Mouse (Mus musculus): Measurements from ENCODE around the gene Psme4. TPM values are rescaled to one million over a fixed set of nuclear protein-coding genes. Genes with fewer than 3 reads are reported as not detected.

Psme4 gene
- total and polyA plus RNA-seq, 3 experiments = 39.1 to 213 (median 189) TPM

- TF ChIP-seq EP300 (IDR thresholded peaks at IDR 0.05; ENCODE audit: insufficient read depth, low read depth, low read length) (no peak), CTCF (IDR thresholded peaks at IDR 0.05) (no peak), POLR2A (IDR thresholded peaks at IDR 0.05; ENCODE audit: insufficient read depth, low read depth, low read length) (no peak)
- no peak for DNase-seq
- Histone ChIP-seq H3K4me3 (no peak overlapping the region), H3K36me3 (ENCODE audit: control insufficient read depth, insufficient read depth, low read length) (no peaks in the 10 kb centered on the region), H3K27me3 (ENCODE audit: control insufficient read depth, insufficient read depth, low read length) (no peaks in the 10 kb centered on the region), H3K79me2 (replicated peaks; ENCODE audit: control insufficient read depth, insufficient read depth, low read length) (no peaks in the 10 kb centered on the region), H3K4me1 (ENCODE audit: control insufficient read depth, insufficient read depth, low read length) (no peaks in the 10 kb centered on the region), H3K27ac (no peak overlapping the region), H3K9ac (ENCODE audit: low read depth, low read length) (no peak overlapping the region)
- intact Hi-C loops (cut with DNase I) = no loop called here
These were observed 127.8 kb downstream of the Psme4 start for GRCm38 (mm10) chr11:30899312-30899711.

DNA sequence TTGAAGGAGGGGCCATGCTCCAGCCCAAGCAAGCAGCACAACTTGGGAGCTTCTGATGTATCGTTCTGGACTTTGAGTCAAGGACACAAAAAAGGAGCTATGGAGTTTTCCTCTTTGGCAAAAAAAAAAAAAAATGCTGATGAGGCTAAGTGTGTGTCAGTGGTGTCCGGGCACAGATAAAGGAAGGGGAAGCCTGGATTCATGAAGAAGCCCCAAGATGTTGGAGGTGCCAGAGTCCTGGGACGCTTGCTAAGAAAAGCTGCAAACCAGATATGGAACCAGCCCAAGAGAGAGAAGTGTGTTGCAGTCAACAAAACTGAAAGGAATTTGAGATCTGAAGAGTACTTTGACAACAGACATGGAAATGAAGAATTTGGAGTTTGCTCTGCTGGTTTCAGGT, 140.8 kb downstream of the Psme4 start:
- intact Hi-C loops (cut with DNase I) = no loop called here
- Histone ChIP-seq H3K27ac (no peak overlapping the region), H3K9ac (ENCODE audit: low read depth, low read length) (no peak overlapping the region), H3K36me3 (ENCODE audit: control insufficient read depth, insufficient read depth, low read length) (no peaks in the 10 kb centered on the region), H3K27me3 (ENCODE audit: control insufficient read depth, insufficient read depth, low read length) (no peaks in the 10 kb centered on the region), H3K79me2 (replicated peaks; ENCODE audit: control insufficient read depth, insufficient read depth, low read length) (no peaks in the 10 kb centered on the region), H3K4me3 (no peak overlapping the region), H3K4me1 (ENCODE audit: control insufficient read depth, insufficient read depth, low read length) (no peaks in the 10 kb centered on the region)
- no peak for DNase-seq
- TF ChIP-seq EP300 (IDR thresholded peaks at IDR 0.05; ENCODE audit: insufficient read depth, low read depth, low read length) (no peak), POLR2A (IDR thresholded peaks at IDR 0.05; ENCODE audit: insufficient read depth, low read depth, low read length) (no peak), CTCF (IDR thresholded peaks at IDR 0.05) (no peak)
- WGBS = 87% methylated on average over 3 of the region's 3 CpGs

GRCm38 (mm10) chr11:30920641-30921040, 149.1 kb downstream of the Psme4 start:
- Histone ChIP-seq H3K36me3 (ENCODE audit: control insufficient read depth, insufficient read depth, low read length) (no peaks in the 10 kb centered on the region), H3K9ac (ENCODE audit: low read depth, low read length) (no peak overlapping the region), H3K4me1 (ENCODE audit: control insufficient read depth, insufficient read depth, low read length) (no peaks in the 10 kb centered on the region), H3K27me3 (ENCODE audit: control insufficient read depth, insufficient read depth, low read length) (no peaks in the 10 kb centered on the region), H3K4me3 (no peak overlapping the region), H3K79me2 (replicated peaks; ENCODE audit: control insufficient read depth, insufficient read depth, low read length) (no peaks in the 10 kb centered on the region), H3K27ac (no peak overlapping the region)
- WGBS = 87% methylated on average over 1 of the region's 1 CpGs
- no peak for DNase-seq
- TF ChIP-seq POLR2A (IDR thresholded peaks at IDR 0.05; ENCODE audit: insufficient read depth, low read depth, low read length) (no peak), CTCF (IDR thresholded peaks at IDR 0.05) (no peak), EP300 (IDR thresholded peaks at IDR 0.05; ENCODE audit: insufficient read depth, low read depth, low read length) (no peak)
- intact Hi-C loops (cut with DNase I) = no loop called here

- no peaks in the 10 kb centered on the region for H3K79me2 ChIP-seq (replicated peaks; ENCODE audit: control insufficient read depth, insufficient read depth, low read length)
- TF ChIP-seq EP300 (IDR thresholded peaks at IDR 0.05; ENCODE audit: insufficient read depth, low read depth, low read length) (no peak), CTCF (IDR thresholded peaks at IDR 0.05) (no peak), POLR2A (IDR thresholded peaks at IDR 0.05; ENCODE audit: insufficient read depth, low read depth, low read length) (no peak)
- no peak overlapping the region for H3K27ac ChIP-seq
- DNase-seq = no peak
- intact Hi-C loops (cut with DNase I) = no loop called here
- no peaks in the 10 kb centered on the region for H3K4me1 ChIP-seq (ENCODE audit: control insufficient read depth, insufficient read depth, low read length)
- no peaks in the 10 kb centered on the region for H3K27me3 ChIP-seq (ENCODE audit: control insufficient read depth, insufficient read depth, low read length)
- no peak overlapping the region for H3K9ac ChIP-seq (ENCODE audit: low read depth, low read length)
- 94% methylated on average over 3 of the region's 3 CpGs for WGBS
- no peaks in the 10 kb centered on the region for H3K36me3 ChIP-seq (ENCODE audit: control insufficient read depth, insufficient read depth, low read length)
- no peak overlapping the region for H3K4me3 ChIP-seq
These were observed 151.8 kb downstream of the Psme4 start for GRCm38 (mm10) chr11:30923283-30923682.

GRCm38 (mm10) chr11:30928079-30928478, 156.6 kb downstream of the Psme4 start:
- no peak overlapping the region for H3K4me3 ChIP-seq
- H3K79me2 ChIP-seq (replicated peaks; ENCODE audit: control insufficient read depth, insufficient read depth, low read length) = no peaks in the 10 kb centered on the region
- H3K9ac ChIP-seq (ENCODE audit: low read depth, low read length) = no peak overlapping the region
- H3K27me3 ChIP-seq (ENCODE audit: control insufficient read depth, insufficient read depth, low read length) = no peaks in the 10 kb centered on the region
- intact Hi-C loops (cut with DNase I) = no loop called here
- DNase-seq = no peak
- H3K27ac ChIP-seq = no peak overlapping the region
- no peaks in the 10 kb centered on the region for H3K4me1 ChIP-seq (ENCODE audit: control insufficient read depth, insufficient read depth, low read length)
- no peaks in the 10 kb centered on the region for H3K36me3 ChIP-seq (ENCODE audit: control insufficient read depth, insufficient read depth, low read length)
- TF ChIP-seq POLR2A (IDR thresholded peaks at IDR 0.05; ENCODE audit: insufficient read depth, low read depth, low read length) (no peak), EP300 (IDR thresholded peaks at IDR 0.05; ENCODE audit: insufficient read depth, low read depth, low read length) (no peak), CTCF (IDR thresholded peaks at IDR 0.05) (no peak)

GRCm38 (mm10) chr11:30928498-30928897, 157.0 kb downstream of the Psme4 start:
- Histone ChIP-seq H3K36me3 (ENCODE audit: control insufficient read depth, insufficient read depth, low read length) (no peaks in the 10 kb centered on the region), H3K9ac (ENCODE audit: low read depth, low read length) (no peak overlapping the region), H3K27ac (no peak overlapping the region), H3K79me2 (replicated peaks; ENCODE audit: control insufficient read depth, insufficient read depth, low read length) (no peaks in the 10 kb centered on the region), H3K4me1 (ENCODE audit: control insufficient read depth, insufficient read depth, low read length) (no peaks in the 10 kb centered on the region), H3K27me3 (ENCODE audit: control insufficient read depth, insufficient read depth, low read length) (no peaks in the 10 kb centered on the region), H3K4me3 (no peak overlapping the region)
- WGBS = 100% methylated on average over 1 of the region's 1 CpGs
- intact Hi-C loops (cut with DNase I) = no loop called here
- no peak for DNase-seq
- TF ChIP-seq POLR2A (IDR thresholded peaks at IDR 0.05; ENCODE audit: insufficient read depth, low read depth, low read length) (no peak), CTCF (IDR thresholded peaks at IDR 0.05) (no peak), EP300 (IDR thresholded peaks at IDR 0.05; ENCODE audit: insufficient read depth, low read depth, low read length) (no peak)

Other genes starting within 250 kb of the Psme4 start
- 10 to 100 TPM; 80.7 to 90.3 TPM for gene Acyp2, start 122.1 kb upstream of the Psme4 start, total RNA-seq (2021)
- gene Acyp2, start 122.1 kb upstream of the Psme4 start, polyA plus RNA-seq (2012; rRNA removed) = 48.7 and 57.8 TPM in 2 replicates
- under 1 TPM in 1 of 2 experiments, not detected in 1; 0.13 TPM for gene Gpr75, start 113.6 kb downstream of the Psme4 start, total RNA-seq (2021)
- gene Gpr75, start 113.6 kb downstream of the Psme4 start, polyA plus RNA-seq (2012; rRNA removed) = 0.31 and 0.53 TPM in 2 replicates
- gene Asb3, start 113.7 kb downstream of the Psme4 start, total RNA-seq (2021) = 1 to 10 TPM; 7.8 to 9.2 TPM
- gene Asb3, start 113.7 kb downstream of the Psme4 start, polyA plus RNA-seq (2012; rRNA removed) = 2.6 and 4.8 TPM in 2 replicates
- gene Erlec1, start 182.6 kb downstream of the Psme4 start, total RNA-seq (2021) = 10 to 100 TPM; 34.7 to 42.7 TPM
- gene Erlec1, start 182.6 kb downstream of the Psme4 start, polyA plus RNA-seq (2012; rRNA removed) = 22.8 and 37.2 TPM in 2 replicates
- gene Chac2, start 214.6 kb downstream of the Psme4 start, total RNA-seq (2021) = 10 to 100 TPM; 25.7 to 25.9 TPM
- 5.8 and 10.1 TPM in 2 replicates for gene Chac2, start 214.6 kb downstream of the Psme4 start, polyA plus RNA-seq (2012; rRNA removed)

Measured in heart, adult 2 months (tissue).